Mouse (Mus musculus): ENCODE data around the gene Tmem190. TPM values are rescaled to one million over a fixed set of nuclear protein-coding genes. Genes with fewer than 3 reads are reported as not detected.

The Tmem190 gene
- polyA plus RNA-seq, 1 experiment from 2014 or later: 0.68 TPM

- no peak overlapping the region for H3K9ac ChIP-seq (ENCODE audit: low read depth, low read length)
Measured at GRCm38 (mm10) chr7:4743354-4743753, 39.4 kb upstream of the Tmem190 start.

GRCm38 (mm10) chr7:4744886-4745285, 37.9 kb upstream of the Tmem190 start:
- Histone ChIP-seq H3K27ac (ENCODE audit: low read depth, low read length) (no peak overlapping the region), H3K4me3 (ENCODE audit: low read length) (no peak overlapping the region), H3K9me3 (ENCODE audit: control insufficient read depth, low read length) (no peaks in the 10 kb centered on the region), H3K4me2 (ENCODE audit: low read length) (no peak overlapping the region), H3K27me3 (replicated peaks; ENCODE audit: control insufficient read depth, insufficient read depth, low read length) (no peaks in the 10 kb centered on the region), H3K36me3 (ENCODE audit: control insufficient read depth, insufficient read depth, low read length) (peaks cover 5% of the 10 kb centered on the region; the same call in 1 of the 2 replicates), H3K9ac (ENCODE audit: low read depth, low read length) (no peak overlapping the region), H3K4me1 (ENCODE audit: control insufficient read depth, insufficient read depth, low read depth, low read length) (peaks cover 21% of the 10 kb centered on the region)
- ATAC-seq: no peak
- WGBS: 96% methylated on average over 4 of the region's 6 CpGs

More at GRCm38 (mm10) chr7:4743354-4743753, 39.4 kb upstream of the Tmem190 start:
- 75% methylated on average over 2 of the region's 2 CpGs for WGBS
- H3K27me3 ChIP-seq (replicated peaks; ENCODE audit: control insufficient read depth, insufficient read depth, low read length): no peaks in the 10 kb centered on the region
- peaks cover 5% of the 10 kb centered on the region; the same call in 1 of the 2 replicates for H3K36me3 ChIP-seq (ENCODE audit: control insufficient read depth, insufficient read depth, low read length)
- no peak overlapping the region for H3K27ac ChIP-seq (ENCODE audit: low read depth, low read length)
- ATAC-seq: no peak
- no peaks in the 10 kb centered on the region for H3K9me3 ChIP-seq (ENCODE audit: control insufficient read depth, low read length)
- H3K4me2 ChIP-seq (ENCODE audit: low read length): no peak overlapping the region
- peaks cover 25% of the 10 kb centered on the region for H3K4me1 ChIP-seq (ENCODE audit: control insufficient read depth, insufficient read depth, low read depth, low read length)
- H3K4me3 ChIP-seq (ENCODE audit: low read length): no peak overlapping the region

- H3K27ac ChIP-seq (ENCODE audit: low read depth, low read length): no peak overlapping the region
- no peak for ATAC-seq
- H3K9ac ChIP-seq (ENCODE audit: low read depth, low read length): no peak overlapping the region
- H3K4me1 ChIP-seq (ENCODE audit: control insufficient read depth, insufficient read depth, low read depth, low read length): peaks cover 14% of the 10 kb centered on the region
- H3K4me3 ChIP-seq (ENCODE audit: low read length): no peak overlapping the region
- no peaks in the 10 kb centered on the region for H3K9me3 ChIP-seq (ENCODE audit: control insufficient read depth, low read length)
- no peak overlapping the region for H3K4me2 ChIP-seq (ENCODE audit: low read length)
- H3K36me3 ChIP-seq (ENCODE audit: control insufficient read depth, insufficient read depth, low read length): peaks cover 5% of the 10 kb centered on the region; the same call in 1 of the 2 replicates
- no peaks in the 10 kb centered on the region for H3K27me3 ChIP-seq (replicated peaks; ENCODE audit: control insufficient read depth, insufficient read depth, low read length)
- 85% methylated on average over 22 of the region's 22 CpGs for WGBS
Measured at GRCm38 (mm10) chr7:4746326-4746980, 36.3 kb upstream of the Tmem190 start.

GRCm38 (mm10) chr7:4747156-4747899, 35.4 kb upstream of the Tmem190 start:
- Histone ChIP-seq H3K4me1 (ENCODE audit: control insufficient read depth, insufficient read depth, low read depth, low read length) (peaks cover 12% of the 10 kb centered on the region), H3K9me3 (ENCODE audit: control insufficient read depth, low read length) (no peaks in the 10 kb centered on the region), H3K36me3 (ENCODE audit: control insufficient read depth, insufficient read depth, low read length) (peaks cover 5% of the 10 kb centered on the region; the same call in 1 of the 2 replicates), H3K4me2 (ENCODE audit: low read length) (no peak overlapping the region), H3K4me3 (ENCODE audit: low read length) (no peak overlapping the region), H3K27ac (ENCODE audit: low read depth, low read length) (no peak overlapping the region), H3K27me3 (replicated peaks; ENCODE audit: control insufficient read depth, insufficient read depth, low read length) (no peaks in the 10 kb centered on the region), H3K9ac (ENCODE audit: low read depth, low read length) (no peak overlapping the region)
- ATAC-seq: no peak
- WGBS: 78% methylated on average over 9 of the region's 9 CpGs

- peaks cover 12% of the 10 kb centered on the region for H3K4me1 ChIP-seq (ENCODE audit: control insufficient read depth, insufficient read depth, low read depth, low read length)
- ATAC-seq: no peak
- H3K4me2 ChIP-seq (ENCODE audit: low read length): no peak overlapping the region
- H3K4me3 ChIP-seq (ENCODE audit: low read length): no peak overlapping the region
- H3K27me3 ChIP-seq (replicated peaks; ENCODE audit: control insufficient read depth, insufficient read depth, low read length): no peaks in the 10 kb centered on the region
- whole genome bisulfite sequencing: 78% methylated on average over 4 of the region's 4 CpGs
- no peak overlapping the region for H3K27ac ChIP-seq (ENCODE audit: low read depth, low read length)
- H3K9ac ChIP-seq (ENCODE audit: low read depth, low read length): no peak overlapping the region
- peaks cover 5% of the 10 kb centered on the region; the same call in 1 of the 2 replicates for H3K36me3 ChIP-seq (ENCODE audit: control insufficient read depth, insufficient read depth, low read length)
- no peaks in the 10 kb centered on the region for H3K9me3 ChIP-seq (ENCODE audit: control insufficient read depth, low read length)
Measured at GRCm38 (mm10) chr7:4748321-4748720, 34.4 kb upstream of the Tmem190 start.

- 78% methylated on average over 2 of the region's 2 CpGs for WGBS
- H3K27ac ChIP-seq (ENCODE audit: low read depth, low read length): no peak overlapping the region
- no peak overlapping the region for H3K4me2 ChIP-seq (ENCODE audit: low read length)
- no peak for ATAC-seq
- no peaks in the 10 kb centered on the region for H3K9me3 ChIP-seq (ENCODE audit: control insufficient read depth, low read length)
- H3K27me3 ChIP-seq (replicated peaks; ENCODE audit: control insufficient read depth, insufficient read depth, low read length): no peaks in the 10 kb centered on the region
- no peak overlapping the region for H3K4me3 ChIP-seq (ENCODE audit: low read length)
- peaks cover 12% of the 10 kb centered on the region for H3K4me1 ChIP-seq (ENCODE audit: control insufficient read depth, insufficient read depth, low read depth, low read length)
- no peak overlapping the region for H3K9ac ChIP-seq (ENCODE audit: low read depth, low read length)
- peaks cover 5% of the 10 kb centered on the region; the same call in 1 of the 2 replicates for H3K36me3 ChIP-seq (ENCODE audit: control insufficient read depth, insufficient read depth, low read length)
Measured at GRCm38 (mm10) chr7:4749169-4749568, 33.6 kb upstream of the Tmem190 start.

GRCm38 (mm10) chr7:4751971-4752820, 30.5 kb upstream of the Tmem190 start:
- no peaks in the 10 kb centered on the region for H3K27me3 ChIP-seq (replicated peaks; ENCODE audit: control insufficient read depth, insufficient read depth, low read length)
- peak overlapping the region; percentile 65 for H3K4me2 ChIP-seq (ENCODE audit: low read length)
- H3K9me3 ChIP-seq (ENCODE audit: control insufficient read depth, low read length): no peaks in the 10 kb centered on the region
- 3% methylated on average over 30 of the region's 30 CpGs for WGBS
- H3K36me3 ChIP-seq (ENCODE audit: control insufficient read depth, insufficient read depth, low read length): no peaks in the 10 kb centered on the region
- H3K27ac ChIP-seq (ENCODE audit: low read depth, low read length): no peak overlapping the region
- peaks cover 12% of the 10 kb centered on the region for H3K4me1 ChIP-seq (ENCODE audit: control insufficient read depth, insufficient read depth, low read depth, low read length)
- peak; percentile 67 for ATAC-seq
- H3K9ac ChIP-seq (ENCODE audit: low read depth, low read length): peak overlapping the region; percentile 49
- peak overlapping the region; percentile 43 for H3K4me3 ChIP-seq (ENCODE audit: low read length)

- no peaks in the 10 kb centered on the region for H3K36me3 ChIP-seq (ENCODE audit: control insufficient read depth, insufficient read depth, low read length)
- H3K4me3 ChIP-seq (ENCODE audit: low read length): peak within 1 kb of the TSS; percentile 43
- H3K9me3 ChIP-seq (ENCODE audit: control insufficient read depth, low read length): no peaks in the 10 kb centered on the region
- peaks cover 12% of the 10 kb centered on the region for H3K4me1 ChIP-seq (ENCODE audit: control insufficient read depth, insufficient read depth, low read depth, low read length)
- H3K9ac ChIP-seq (ENCODE audit: low read depth, low read length): peak within 1 kb of the TSS; percentile 49
- H3K4me2 ChIP-seq (ENCODE audit: low read length): peak within 1 kb of the TSS; percentile 65
- 0 out of 2 replicates have a peak within 1 kb of the TSS, but pooled peaks have one; percentile 9 for H3K27ac ChIP-seq (ENCODE audit: low read depth, low read length)
- 4% methylated on average over 24 of the region's 24 CpGs for WGBS
- no peaks in the 10 kb centered on the region for H3K27me3 ChIP-seq (replicated peaks; ENCODE audit: control insufficient read depth, insufficient read depth, low read length)
- peak; percentile 92 for ATAC-seq
Measured at GRCm38 (mm10) chr7:4752821-4753570, 29.7 kb upstream of the Tmem190 start, which contains the start of gene Cox6b2. Cox6b2 (minus strand) TSS chr7:4753094.
